Mouse (Mus musculus) C2C12 (cell line): ENCODE results near the gene Spata4.

Source experiments
- CEBPB ChIP-seq: IDR thresholded peaks from one replicate; pipeline ENCODE4 v1.6.1; 2011; ENCODE audit warnings: low read depth, mild to moderate bottlenecking, control low read depth, moderate library complexity
- CTCF ChIP-seq: IDR thresholded peaks from one replicate; pipeline ENCODE4 v1.5.1; 2011; ENCODE audit not compliant: control insufficient read depth, insufficient read depth, insufficient read length
- USF1 ChIP-seq: IDR thresholded peaks from one replicate; pipeline ENCODE4 v1.6.1; 2011; ENCODE audit warnings: low read depth, mild to moderate bottlenecking, control low read depth, moderate library complexity

DNA sequence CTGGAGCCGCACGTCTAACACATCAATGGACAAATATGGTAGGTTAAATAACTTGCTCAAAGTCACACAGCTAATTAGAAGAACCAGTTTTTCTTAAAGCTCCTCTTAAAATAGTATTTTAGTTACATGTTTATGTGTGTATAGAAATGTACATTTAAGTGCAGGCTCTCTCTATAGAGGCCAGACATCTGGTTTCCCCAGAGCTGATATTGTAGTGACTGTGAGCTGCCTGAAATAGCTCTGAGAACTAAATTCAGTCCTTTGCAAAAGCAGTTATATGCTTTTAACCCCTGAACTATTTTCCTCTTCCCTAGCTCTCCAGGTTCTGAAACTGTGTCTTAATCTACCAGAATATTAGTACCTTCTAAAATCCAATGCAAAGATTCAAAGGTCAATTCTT lies 3.2 kb upstream of the Spata4 start:
- TF ChIP-seq CTCF (no peak), USF1 (no peak), CEBPB (no peak)
